Mouse (Mus musculus): Measurements from ENCODE around the gene Jmy. TPM values are rescaled to one million over a fixed set of nuclear protein-coding genes. Genes with fewer than 3 reads are reported as not detected.

The Jmy gene
- polyA plus RNA-seq, 1 experiment from 2014 or later, result 15.6 TPM

- no peak for DNase-seq (ENCODE audit: low read depth, low spot score)
- in situ Hi-C loops (cut with MboI; ENCODE audit: low pct_unique_long_range_greater_than_20kb), result no loop called here
These were observed 40.0 kb downstream of the Jmy start for GRCm38 (mm10) chr13:93459566-93459965.

GRCm38 (mm10) chr13:93458616-93459015, 41.0 kb downstream of the Jmy start:
- in situ Hi-C loops (cut with MboI; ENCODE audit: low pct_unique_long_range_greater_than_20kb), result no loop called here
- ATAC-seq (no peak), DNase-seq (ENCODE audit: low read depth, low spot score) (no peak)
- TF ChIP-seq CTCF (IDR thresholded peaks at IDR 0.05), result no peak
- ChIA-PET CTCF (interaction anchor here (1.1 to 2.0 kb wide), 3 partner anchors 7 to 15 kb away, joined by 3 to 7 read pairs (median 3); no protein-coding TSS in a partner anchor), POLR2A (no interaction called here)
- H3K27me3 ChIP-seq, result no peaks in the 10 kb centered on the region

More at GRCm38 (mm10) chr13:93459566-93459965, 40.0 kb downstream of the Jmy start:
- TF ChIP-seq CTCF (IDR thresholded peaks at IDR 0.05), result no peak
- ATAC-seq, result no peak
- no peaks in the 10 kb centered on the region for H3K27me3 ChIP-seq
- CTCF ChIA-PET, result interaction anchor here (1.1 to 2.0 kb wide), 4 partner anchors 9 to 61 kb away, joined by 3 to 7 read pairs (median 4); no protein-coding TSS in a partner anchor
- POLR2A ChIA-PET, result no interaction called here

- no peak for TF ChIP-seq CTCF (IDR thresholded peaks at IDR 0.05)
- CTCF ChIA-PET, result interaction anchor here (0.9 to 1.6 kb wide), 2 partner anchors 9 to 15 kb away, joined by 3 to 4 read pairs; no protein-coding TSS in a partner anchor
- H3K27me3 ChIP-seq, result no peaks in the 10 kb centered on the region
- DNase-seq (ENCODE audit: low read depth, low spot score) (no peak), ATAC-seq (no peak)
- POLR2A ChIA-PET, result no interaction called here
- in situ Hi-C loops (cut with MboI; ENCODE audit: low pct_unique_long_range_greater_than_20kb), result no loop called here
These were observed 46.3 kb downstream of the Jmy start for GRCm38 (mm10) chr13:93453275-93453674.

- in situ Hi-C loops (cut with MboI; ENCODE audit: low pct_unique_long_range_greater_than_20kb), result no loop called here
These were observed 59.4 kb downstream of the Jmy start for GRCm38 (mm10) chr13:93440167-93440566.

GRCm38 (mm10) chr13:93429205-93429604, 70.4 kb downstream of the Jmy start:
- CTCF ChIA-PET, result no interaction called here
- POLR2A ChIA-PET, result no interaction called here
- no peak for DNase-seq (ENCODE audit: low read depth, low spot score)
- no peak for ATAC-seq
- in situ Hi-C loops (cut with MboI; ENCODE audit: low pct_unique_long_range_greater_than_20kb), result no loop called here
- H3K27me3 ChIP-seq, result no peaks in the 10 kb centered on the region
- TF ChIP-seq CTCF (IDR thresholded peaks at IDR 0.05), result no peak

More at GRCm38 (mm10) chr13:93440167-93440566, 59.4 kb downstream of the Jmy start:
- DNase-seq (ENCODE audit: low read depth, low spot score) (no peak), ATAC-seq (no peak)
- POLR2A ChIA-PET, result no interaction called here
- H3K27me3 ChIP-seq, result no peaks in the 10 kb centered on the region
- CTCF ChIA-PET, result interaction anchor here (0.7 kb wide), 1 partner anchor 9 kb away, joined by 3 read pairs; no protein-coding TSS in a partner anchor
- no peak for TF ChIP-seq CTCF (IDR thresholded peaks at IDR 0.05)

GRCm38 (mm10) chr13:93427920-93428876, 71.4 kb downstream of the Jmy start:
- DNase-seq (ENCODE audit: low read depth, low spot score) (no peak), ATAC-seq (no peak)
- in situ Hi-C loops (cut with MboI; ENCODE audit: low pct_unique_long_range_greater_than_20kb), result no loop called here
- no peaks in the 10 kb centered on the region for H3K27me3 ChIP-seq
- TF ChIP-seq CTCF (IDR thresholded peaks at IDR 0.05), result no peak
- ChIA-PET POLR2A (interaction anchor here (0.6 kb wide), 1 partner anchor 1093 kb away, joined by 4 read pairs; no protein-coding TSS in a partner anchor), CTCF (no interaction called here)

- no peak for DNase-seq (ENCODE audit: low read depth, low spot score)
- TF ChIP-seq CTCF (IDR thresholded peaks at IDR 0.05), result no peak
- CTCF ChIA-PET, result interaction anchor here (1.0 to 2.2 kb wide), 2 partner anchors 15 to 25 kb away, joined by 3 to 7 read pairs; no protein-coding TSS in a partner anchor
- POLR2A ChIA-PET, result no interaction called here
- ATAC-seq, result no peak
- in situ Hi-C loops (cut with MboI; ENCODE audit: low pct_unique_long_range_greater_than_20kb), result no loop called here
- no peaks in the 10 kb centered on the region for H3K27me3 ChIP-seq
These were observed 76.4 kb downstream of the Jmy start for GRCm38 (mm10) chr13:93423224-93423623.

- ChIA-PET CTCF (interaction anchor here (1.5 kb wide), 1 partner anchor 61 kb away, joined by 4 read pairs; no protein-coding TSS in a partner anchor), POLR2A (no interaction called here)
- TF ChIP-seq CTCF (IDR thresholded peaks at IDR 0.05), result no peak
- ATAC-seq (no peak), DNase-seq (ENCODE audit: low read depth, low spot score) (no peak)
- no peaks in the 10 kb centered on the region for H3K27me3 ChIP-seq
- in situ Hi-C loops (cut with MboI; ENCODE audit: low pct_unique_long_range_greater_than_20kb), result no loop called here
These were observed 79.8 kb downstream of the Jmy start for GRCm38 (mm10) chr13:93419779-93420178.

- ATAC-seq, result no peak
- in situ Hi-C loops (cut with MboI; ENCODE audit: low pct_unique_long_range_greater_than_20kb), result no loop called here
- no peaks in the 10 kb centered on the region for H3K27me3 ChIP-seq
- ChIA-PET CTCF (interaction anchor here (1.2 to 1.5 kb wide), 2 partner anchors 27 to 59 kb away, joined by 3 to 4 read pairs; no protein-coding TSS in a partner anchor), POLR2A (interaction anchor here (1.0 kb wide), 1 partner anchor 37 kb away, joined by 3 read pairs; no protein-coding TSS in a partner anchor)
- no peak for TF ChIP-seq CTCF (IDR thresholded peaks at IDR 0.05)
- no peak for DNase-seq (ENCODE audit: low read depth, low spot score)
These were observed 81.3 kb downstream of the Jmy start for GRCm38 (mm10) chr13:93418292-93418691.

- POLR2A ChIA-PET, result no interaction called here
- no peak for TF ChIP-seq CTCF (IDR thresholded peaks at IDR 0.05)
- H3K27me3 ChIP-seq, result no peaks in the 10 kb centered on the region
- CTCF ChIA-PET, result interaction anchor here (1.2 kb wide), 1 partner anchor 16 kb away, joined by 3 read pairs; no protein-coding TSS in a partner anchor
- DNase-seq (ENCODE audit: low read depth, low spot score), result no peak
- ATAC-seq, result no peak
- in situ Hi-C loops (cut with MboI; ENCODE audit: low pct_unique_long_range_greater_than_20kb), result no loop called here
These were observed 84.6 kb downstream of the Jmy start for GRCm38 (mm10) chr13:93415055-93415454.

GRCm38 (mm10) chr13:93410343-93410742, 89.3 kb downstream of the Jmy start:
- ChIA-PET CTCF (interaction anchor here (1.1 kb wide), 1 partner anchor 15 kb away, joined by 3 read pairs; no protein-coding TSS in a partner anchor), POLR2A (no interaction called here)
- DNase-seq (ENCODE audit: low read depth, low spot score) (no peak), ATAC-seq (no peak)
- TF ChIP-seq CTCF (IDR thresholded peaks at IDR 0.05), result no peak
- in situ Hi-C loops (cut with MboI; ENCODE audit: low pct_unique_long_range_greater_than_20kb), result no loop called here
- H3K27me3 ChIP-seq, result no peaks in the 10 kb centered on the region

Measured in Patski (cell line).